In the genomic region with DNA sequence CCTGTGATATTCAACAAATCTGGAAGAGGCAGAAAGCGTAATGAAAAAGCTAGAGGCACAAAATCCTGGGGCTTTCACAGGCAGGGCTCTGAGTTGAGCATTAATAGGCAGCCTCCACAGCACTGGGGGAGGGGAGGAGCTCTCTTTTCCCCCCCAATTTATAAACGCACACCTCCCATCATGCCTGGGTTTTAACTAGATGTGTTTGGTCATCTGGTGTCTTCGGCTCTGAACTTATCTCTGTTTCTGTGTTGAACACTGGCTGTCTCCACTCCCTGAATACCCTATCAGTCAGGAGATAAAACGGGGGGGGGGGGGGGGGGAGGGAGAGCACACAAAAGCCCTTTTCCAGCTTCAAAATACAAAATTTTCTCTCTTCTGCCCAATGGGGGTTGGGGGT, we compare ENCODE assay signal across 12 mouse cellular contexts. TPM values are rescaled to one million over a fixed set of nuclear protein-coding genes. Genes with fewer than 3 reads are reported as not detected.
DNase-seq lines count a peak whose midpoint lies in the region; ATAC-seq lines count a peak whose summit lies in the region.
"Had no signal": no experiment of that assay in that cellular context is flagged by ENCODE, and none has a peak within 500 bp of the region (broad histone marks: within the 10 kb centered on the region; RNA-seq: fewer than 3 reads in every experiment).

No protein-coding gene starts in this region.

- no peak overlapping the region for H3K27ac ChIP-seq in heart, embryonic 15.5 days
- no peak overlapping the region for H3K27ac ChIP-seq in heart, embryonic 10.5 days
- H3K27ac ChIP-seq in forebrain, embryonic 13.5 days = peak overlapping the region; percentile 97
- H3K27ac ChIP-seq in liver, embryonic 11.5 days (ENCODE audit: low read depth, low read length) = no peak overlapping the region
- H3K27ac ChIP-seq in neural tube, embryonic 12.5 days = peak overlapping the region; percentile 86

- WGBS in heart, embryonic 15.5 days = 18% methylated on average over 4 of the region's 4 CpGs
- WGBS in heart, embryonic 10.5 days = 11% methylated on average over 4 of the region's 4 CpGs
- 2% methylated on average over 4 of the region's 4 CpGs for WGBS in forebrain, embryonic 13.5 days
- WGBS in liver, embryonic 11.5 days = 15% methylated on average over 3 of the region's 4 CpGs
- 18% methylated on average over 4 of the region's 4 CpGs for WGBS in neural tube, embryonic 12.5 days

- DNase-seq in heart, embryonic 10.5 days (ENCODE audit: low spot score) = no peak
- no peak for DNase-seq in liver, embryonic 11.5 days (ENCODE audit: low spot score)
- DNase-seq in frontal cortex, adult 2 months (ENCODE audit: extremely low spot score in 1 of 2, low spot score in 1 of 2) = no peak
- no peak for DNase-seq in ovary, postnatal 14 days (ENCODE audit: low spot score)
- DNase-seq in spleen, postnatal 4 days (ENCODE audit: low spot score in 2 of 2) = no peak
- DNase-seq: cerebellum, postnatal 25 days; spleen, adult 18-20 months had no signal

- H3K36me3 ChIP-seq in heart, embryonic 15.5 days = no peaks in the 10 kb centered on the region
- no peaks in the 10 kb centered on the region for H3K36me3 ChIP-seq in heart, embryonic 10.5 days
- 0 out of 2 replicates have a peak, but pooled peaks cover 5% of the 10 kb centered on the region for H3K36me3 ChIP-seq in forebrain, embryonic 13.5 days (ENCODE audit: poor library complexity, severe bottlenecking)
- no peaks in the 10 kb centered on the region for H3K36me3 ChIP-seq in liver, embryonic 11.5 days (ENCODE audit: control insufficient read depth, insufficient read depth, low read length)
- no peaks in the 10 kb centered on the region for H3K36me3 ChIP-seq in neural tube, embryonic 12.5 days

- 0 out of 2 replicates have a peak overlapping the region, but pooled peaks have one; percentile 1 for H3K4me2 ChIP-seq in heart, embryonic 15.5 days
- peak overlapping the region; percentile 43 for H3K4me2 ChIP-seq in forebrain, embryonic 13.5 days
- peak overlapping the region; percentile 22; the same call in 1 of the 2 replicates for H3K4me2 ChIP-seq in liver, embryonic 11.5 days
- H3K4me2 ChIP-seq in neural tube, embryonic 12.5 days (replicated peaks) = peak overlapping the region; percentile 42

- H3K4me1 ChIP-seq in heart, embryonic 15.5 days (replicated peaks) = peaks cover 10% of the 10 kb centered on the region
- peaks cover 24% of the 10 kb centered on the region for H3K4me1 ChIP-seq in heart, embryonic 10.5 days
- peaks cover 63% of the 10 kb centered on the region for H3K4me1 ChIP-seq in forebrain, embryonic 13.5 days
- H3K4me1 ChIP-seq in liver, embryonic 11.5 days (replicated peaks; ENCODE audit: control insufficient read depth, insufficient read depth, low read length) = peaks cover 27% of the 10 kb centered on the region
- peaks cover 61% of the 10 kb centered on the region for H3K4me1 ChIP-seq in neural tube, embryonic 12.5 days

- H3K9ac ChIP-seq in heart, embryonic 15.5 days = no peak overlapping the region
- peak overlapping the region; percentile 37 for H3K9ac ChIP-seq in forebrain, embryonic 13.5 days
- no peak overlapping the region for H3K9ac ChIP-seq in liver, embryonic 11.5 days (ENCODE audit: low read depth, low read length)
- H3K9ac ChIP-seq in neural tube, embryonic 12.5 days = no peak overlapping the region

- no peaks in the 10 kb centered on the region for H3K27me3 ChIP-seq in heart, embryonic 15.5 days
- H3K27me3 ChIP-seq in heart, embryonic 10.5 days (ENCODE audit: insufficient read depth, poor library complexity, severe bottlenecking) = peaks cover 10% of the 10 kb centered on the region; the same call in 1 of the 2 replicates
- H3K27me3 ChIP-seq in forebrain, embryonic 13.5 days = no peaks in the 10 kb centered on the region
- no peaks in the 10 kb centered on the region for H3K27me3 ChIP-seq in liver, embryonic 11.5 days (replicated peaks; ENCODE audit: control insufficient read depth, insufficient read depth, low read length)
- no peaks in the 10 kb centered on the region for H3K27me3 ChIP-seq in neural tube, embryonic 12.5 days (replicated peaks)

- no peak overlapping the region for H3K4me3 ChIP-seq in heart, embryonic 15.5 days
- no peak overlapping the region for H3K4me3 ChIP-seq in heart, embryonic 10.5 days
- H3K4me3 ChIP-seq in forebrain, embryonic 13.5 days = 0 out of 2 replicates have a peak overlapping the region, but pooled peaks have one; percentile 9
- no peak overlapping the region for H3K4me3 ChIP-seq in liver, embryonic 11.5 days (ENCODE audit: low read depth, low read length)
- H3K4me3 ChIP-seq in neural tube, embryonic 12.5 days = no peak overlapping the region
- H3K4me3 ChIP-seq: left cerebral cortex, adult 2 months had no signal

- ATAC-seq in heart, embryonic 15.5 days (replicated peaks; ENCODE audit: insufficient number of reproducible peaks, insufficient read depth, low FRiP score, low read depth) = 0 out of 2 replicates have a peak, but pooled peaks have one; percentile 44
- ATAC-seq in forebrain, embryonic 13.5 days = peak; percentile 41
- ATAC-seq in liver, embryonic 11.5 days (replicated peaks; ENCODE audit: low FRiP score) = peak; percentile 77
- peak; percentile 55 for ATAC-seq in neural tube, embryonic 12.5 days (ENCODE audit: low FRiP score, low read depth)
- ATAC-seq: lung, postnatal 0 days had no signal

- no peaks in the 10 kb centered on the region for H3K9me3 ChIP-seq in heart, embryonic 15.5 days (replicated peaks)
- H3K9me3 ChIP-seq in heart, embryonic 10.5 days = no peaks in the 10 kb centered on the region
- H3K9me3 ChIP-seq in forebrain, embryonic 13.5 days (replicated peaks) = no peaks in the 10 kb centered on the region
- H3K9me3 ChIP-seq in liver, embryonic 11.5 days (ENCODE audit: control insufficient read depth, low read length) = no peaks in the 10 kb centered on the region
- no peaks in the 10 kb centered on the region for H3K9me3 ChIP-seq in neural tube, embryonic 12.5 days

RNA-seq across cellular contexts. Expression of gene Srgap3, which starts 44.3 kb away (rescaled TPM):
- polyA plus RNA-seq in heart, embryonic 15.5 days (2015; fragmentation: Nextera tagmentation; extraction: Ambion mirVana) = 1.0 and 1.6 TPM in 2 replicates
- polyA plus RNA-seq in heart, embryonic 10.5 days (2016; fragmentation: Nextera tagmentation; extraction: Ambion mirVana) = 0.74 and 1.4 TPM in 2 replicates
- 30.1 and 33.6 TPM in 2 replicates for polyA plus RNA-seq in forebrain, embryonic 13.5 days (2015; fragmentation: Nextera tagmentation; extraction: Ambion mirVana)
- polyA plus RNA-seq in liver, embryonic 11.5 days (2014; fragmentation: Nextera tagmentation; extraction: Ambion mirVana) = 2.3 and 3.5 TPM in 2 replicates
- polyA plus RNA-seq in neural tube, embryonic 12.5 days (2016; fragmentation: Nextera tagmentation; extraction: Ambion mirVana) = 37.0 and 39.3 TPM in 2 replicates
- 123 and 124 TPM in 2 replicates for polyA plus RNA-seq in frontal cortex, adult 2 months (2012; rRNA removed)

Comparison
In these comparisons a context has a peak if more than half of its experiments do, and no peak if none do; other contexts are left out.
1. H3K27ac ChIP-seq: peak in forebrain, embryonic 13.5 days (single experiment) and neural tube, embryonic 12.5 days (single experiment); none in heart, embryonic 15.5 days (single experiment), heart, embryonic 10.5 days (single experiment) and liver, embryonic 11.5 days (single experiment).
2. Peak in every context shown above with its lines, with median percentiles within 50 percentile points of each other: ATAC-seq and H3K4me2 ChIP-seq.